Mouse (Mus musculus) splenic B cell, adult 2 months (primary cell): ENCODE measurements around the gene 4931406P16Rik.

ENCODE experiments used
- DNase-seq: peaks from one replicate; pipeline ENCODE4 v3.0.0-alpha.2; 2011; ENCODE audit warnings: low read depth, low spot score
- H3K27me3 ChIP-seq: 2 replicates; pipeline ENCODE4 v1.6.1; 2012; ENCODE audit warnings: mild to moderate bottlenecking, low read length, moderate library complexity, mixed read lengths; ENCODE audit not compliant: control insufficient read depth, poor library complexity, insufficient read depth, severe bottlenecking
- H3K36me3 ChIP-seq: 2 replicates; pipeline ENCODE4 v1.6.1; 2012; ENCODE audit warnings: mild to moderate bottlenecking, low read length, moderate library complexity, mixed read lengths; ENCODE audit not compliant: control insufficient read depth, poor library complexity, insufficient read depth, severe bottlenecking

4931406P16Rik gene

GRCm38 (mm10) chr7:34195632-34196031 is 117.7 kb downstream of the 4931406P16Rik start:
- Histone ChIP-seq H3K36me3 (peaks cover 3% of the 10 kb centered on the region; the same call in 1 of the 2 replicates), H3K27me3 (no peaks in the 10 kb centered on the region)
- DNase-seq, result peak; percentile 37

GRCm38 (mm10) chr7:34192825-34193224 is 120.5 kb downstream of the 4931406P16Rik start:
- Histone ChIP-seq H3K27me3 (no peaks in the 10 kb centered on the region), H3K36me3 (peaks cover 3% of the 10 kb centered on the region; the same call in 1 of the 2 replicates)
- DNase-seq, result peak; percentile 40

- DNase-seq, result peak; percentile 69
- H3K36me3 ChIP-seq, result peaks cover 5% of the 10 kb centered on the region
- H3K27me3 ChIP-seq, result no peaks in the 10 kb centered on the region
These were observed 123.9 kb downstream of the 4931406P16Rik start for GRCm38 (mm10) chr7:34189376-34189989.
